Mouse (Mus musculus) embryonic facial prominence, embryonic 10.5 days (tissue): ENCODE results near the gene Akr1c13. TPM values are rescaled to one million over a fixed set of nuclear protein-coding genes. Genes with fewer than 3 reads are reported as not detected.

Experiments used
- polyA plus RNA-seq: library from polyadenylated mRNA; unstranded; fragments of >200 nt; fragmentation: Nextera tagmentation; extraction: Ambion mirVana; gene quantifications from 2 replicates; pipeline ENCODE4 v1.2.1, GENCODE M21; 2016

The Akr1c13 gene
- polyA plus RNA-seq, 1 experiment from 2014 or later: 0.50 TPM

Other genes with a start within 250 kb of the Akr1c13 start
- gene Ucn3, start 245.8 kb upstream of the Akr1c13 start, polyA plus RNA-seq: not detected in 2 replicates
- gene Akr1c14, start 142.1 kb upstream of the Akr1c13 start, polyA plus RNA-seq: 0.18 and 0.26 TPM in 2 replicates
- not detected in 2 replicates for gene Akr1c18, start 40.5 kb upstream of the Akr1c13 start, polyA plus RNA-seq
- gene Akr1c19, start 37.5 kb downstream of the Akr1c13 start, polyA plus RNA-seq: 0.23 and 0.29 TPM in 2 replicates
- gene Akr1c12, start 88.3 kb downstream of the Akr1c13 start, polyA plus RNA-seq: 0.15 TPM in 1 of 2 replicates, not detected in the other
- not detected in 2 replicates for gene Akr1c6, start 243.2 kb downstream of the Akr1c13 start, polyA plus RNA-seq